Mouse (Mus musculus) liver, adult 2 months (tissue): ENCODE results near the gene Map7d1. TPM values are rescaled to one million over a fixed set of nuclear protein-coding genes. Genes with fewer than 3 reads are reported as not detected.

Source experiments
- DNase-seq: peaks from one replicate; pipeline ENCODE4 v3.0.0-alpha.2; 2011; ENCODE audit warnings: low read depth, low spot score; ENCODE audit errors: extremely low read depth
- H3K27ac ChIP-seq: fragments of 200-500 bp; replicated peaks from 2 replicates; pipeline ENCODE4 v1.5.1; 2012; ENCODE audit warnings: low read depth, mild to moderate bottlenecking, control low read depth, inconsistent platforms, low read length; ENCODE audit not compliant: insufficient read depth
- H3K27me3 ChIP-seq: fragments of 200-500 bp; 2 replicates; pipeline ENCODE4 v1.6.1; 2012; ENCODE audit warnings: mild to moderate bottlenecking, moderate library complexity, low read length, inconsistent platforms; ENCODE audit not compliant: control insufficient read depth, insufficient read depth
- H3K36me3 ChIP-seq: fragments of 200-500 bp; 2 replicates; pipeline ENCODE4 v1.6.1; 2012; ENCODE audit warnings: low read length, inconsistent platforms; ENCODE audit not compliant: control insufficient read depth, insufficient read depth
- H3K4me1 ChIP-seq: fragments of 200-500 bp; 2 replicates; pipeline ENCODE4 v1.6.1; 2011; ENCODE audit warnings: low read length; ENCODE audit not compliant: control insufficient read depth, insufficient read depth
- H3K4me3 ChIP-seq: fragments of 200-500 bp; 2 replicates; pipeline ENCODE4 v1.5.1; 2011; ENCODE audit warnings: low read depth, mild to moderate bottlenecking, control low read depth, low read length, moderate library complexity; ENCODE audit not compliant: insufficient read depth
- H3K79me2 ChIP-seq: fragments of 200-500 bp; 2 replicates; pipeline ENCODE4 v1.6.1; 2012; ENCODE audit warnings: inconsistent platforms, mild to moderate bottlenecking, low read length, moderate library complexity; ENCODE audit not compliant: control insufficient read depth, insufficient read depth
- H3K9ac ChIP-seq: fragments of 200-500 bp; 2 replicates; pipeline ENCODE4 v1.6.1; 2012; ENCODE audit warnings: low read depth, mild to moderate bottlenecking, control low read depth, inconsistent platforms, low read length
- CTCF ChIP-seq: fragments of 200-500 bp; IDR thresholded peaks from 2 replicates; pipeline ENCODE4 v1.5.1; 2011; ENCODE audit warnings: low read depth, low read length, control low read depth
- POLR2A ChIP-seq: fragments of 200-500 bp; IDR thresholded peaks from 2 replicates; pipeline ENCODE4 v1.6.1; 2011; ENCODE audit warnings: low read length, control low read depth; ENCODE audit not compliant: insufficient read depth; ENCODE audit errors: extremely low read depth
- WGBS: fragments of 180-500 bp; shearing (Covaris S2); methylation state at CpG from one replicate; pipeline ENCODE4 v1.1.7; 2018; 5-methylcytosine and 5-hydroxymethylcytosine counted together
- polyA plus RNA-seq: library from polyadenylated mRNA; depleted of rRNA; stranded (reverse); fragments of >200 nt; gene quantifications from 2 replicates; pipeline ENCODE4 v1.2.3, GENCODE M21; 2012; rRNA removed
- total RNA-seq: library from RNA; depleted of rRNA; stranded (reverse); fragments of >200 nt; gene quantifications from 2 replicates; pipeline ENCODE4 v1.2.3, GENCODE M21; 2014; rRNA removed

Gene Map7d1
- 7.5 and 8.2 TPM in 2 replicates for total RNA-seq
- polyA plus RNA-seq = 18.5 and 19.1 TPM in 2 replicates

- TF ChIP-seq POLR2A = peak; percentile 98
- no peak for TF ChIP-seq CTCF
- H3K4me3 ChIP-seq = peak within 1 kb of the TSS; percentile 84
- DNase-seq = peak; percentile 56
- H3K27me3 ChIP-seq = no peaks in the 10 kb centered on the region
- H3K9ac ChIP-seq = peak within 1 kb of the TSS; percentile 79
- H3K36me3 ChIP-seq = no peaks in the 10 kb centered on the region
- peak within 1 kb of the TSS; percentile 94 for H3K27ac ChIP-seq
- WGBS = under 1% methylated on average over 53 of the region's 59 CpGs
- H3K4me1 ChIP-seq = peaks cover 14% of the 10 kb centered on the region
- H3K79me2 ChIP-seq = peaks cover 44% of the 10 kb centered on the region
Observed at GRCm38 (mm10) chr4:126256131-126256791, at the start of gene Map7d1. TSS of gene Map7d1 (minus strand) at chr4:126256343.

DNA sequence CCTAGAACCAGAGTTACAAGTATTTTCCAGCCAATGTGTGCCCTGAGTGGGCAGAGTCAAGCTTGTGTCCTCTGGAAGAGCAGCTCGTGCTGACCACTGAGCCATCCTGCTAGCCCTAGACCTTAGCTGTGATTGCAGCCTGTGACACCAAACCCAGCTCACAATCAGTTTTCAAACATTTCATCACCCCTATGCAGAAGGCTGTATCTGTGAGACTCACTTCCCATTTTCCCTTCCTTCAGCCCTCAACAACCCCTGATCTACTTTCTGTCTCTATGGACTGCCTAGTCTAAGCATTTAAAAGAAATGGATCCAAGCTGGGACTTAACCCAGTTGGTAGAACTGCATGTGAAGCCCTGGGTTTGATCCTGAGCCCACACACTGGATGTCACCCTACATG, 49.3 kb upstream of the Map7d1 start:
- Histone ChIP-seq H3K36me3 (no peaks in the 10 kb centered on the region), H3K27ac (no peak overlapping the region), H3K4me1 (peaks cover 3% of the 10 kb centered on the region; the same call in 1 of the 2 replicates), H3K27me3 (0 out of 2 replicates have a peak, but pooled peaks cover 5% of the 10 kb centered on the region), H3K4me3 (no peak overlapping the region), H3K79me2 (no peaks in the 10 kb centered on the region), H3K9ac (no peak overlapping the region)
- TF ChIP-seq POLR2A (no peak), CTCF (no peak)
- no peak for DNase-seq
- WGBS = 87% methylated on average over 1 of the region's 1 CpGs

GRCm38 (mm10) chr4:126303877-126304276, 47.7 kb upstream of the Map7d1 start:
- WGBS = 76% methylated on average over 4 of the region's 4 CpGs
- Histone ChIP-seq H3K4me1 (no peaks in the 10 kb centered on the region), H3K4me3 (no peak overlapping the region), H3K79me2 (no peaks in the 10 kb centered on the region), H3K9ac (no peak overlapping the region), H3K27me3 (peaks cover 9% of the 10 kb centered on the region; the same call in 1 of the 2 replicates), H3K27ac (no peak overlapping the region), H3K36me3 (no peaks in the 10 kb centered on the region)
- TF ChIP-seq POLR2A = no peak
- peak; percentile 25; the same call in 1 of the 2 replicates for TF ChIP-seq CTCF
- no peak for DNase-seq

- Histone ChIP-seq H3K4me3 (no peak overlapping the region), H3K36me3 (no peaks in the 10 kb centered on the region), H3K9ac (no peak overlapping the region), H3K27me3 (peaks cover 9% of the 10 kb centered on the region; the same call in 1 of the 2 replicates), H3K4me1 (0 out of 2 replicates have a peak, but pooled peaks cover 1% of the 10 kb centered on the region), H3K27ac (no peak overlapping the region), H3K79me2 (no peaks in the 10 kb centered on the region)
- 29% methylated on average over 27 of the region's 27 CpGs for WGBS
- no peak for TF ChIP-seq POLR2A
- no peak for TF ChIP-seq CTCF
- no peak for DNase-seq
Observed at GRCm38 (mm10) chr4:126301584-126302309, 45.6 kb upstream of the Map7d1 start.

GRCm38 (mm10) chr4:126300916-126301583, 44.9 kb upstream of the Map7d1 start:
- H3K27me3 ChIP-seq = peaks cover 11% of the 10 kb centered on the region; the same call in 1 of the 2 replicates
- DNase-seq = no peak
- no peaks in the 10 kb centered on the region for H3K36me3 ChIP-seq
- H3K9ac ChIP-seq = no peak overlapping the region
- H3K27ac ChIP-seq = no peak overlapping the region
- 7% methylated on average over 50 of the region's 50 CpGs for WGBS
- H3K79me2 ChIP-seq = no peaks in the 10 kb centered on the region
- H3K4me3 ChIP-seq = no peak overlapping the region
- no peak for TF ChIP-seq CTCF
- no peak for TF ChIP-seq POLR2A
- peaks cover 6% of the 10 kb centered on the region; the same call in 1 of the 2 replicates for H3K4me1 ChIP-seq
